Mouse (Mus musculus): ENCODE data around the gene Stab1.
A peak's percentile ranks its signal among the peaks of the same experiment; 100 is the strongest.

The Stab1 gene

DNA sequence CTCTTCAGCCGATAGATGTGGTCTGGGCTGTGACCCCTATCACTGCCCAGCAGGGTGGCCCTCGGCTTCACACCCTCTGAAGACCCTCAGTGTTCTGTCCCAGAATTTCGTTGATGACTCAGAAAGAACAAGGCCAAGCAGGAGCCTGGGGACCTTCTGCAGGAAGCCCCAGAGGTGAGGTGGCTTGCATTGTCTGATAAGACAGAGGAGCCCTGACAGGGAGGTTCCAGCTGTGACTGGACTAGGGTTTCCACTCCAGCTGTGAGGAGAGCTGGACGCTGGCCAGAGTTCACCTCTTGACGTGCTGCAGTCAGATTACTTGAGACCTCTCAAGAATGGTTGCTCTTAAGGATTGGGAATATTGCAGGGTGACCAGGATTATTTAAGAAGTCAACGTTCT lies 36.4 kb downstream of the Stab1 start:
- DNase-seq (ENCODE audit: low read depth, low spot score): no peak

- no peak for DNase-seq (ENCODE audit: low read depth, low spot score)
Measured at GRCm38 (mm10) chr14:31131272-31131821, 37.1 kb downstream of the Stab1 start.

- peak; percentile 65 for DNase-seq (ENCODE audit: low read depth, low spot score)
Measured at GRCm38 (mm10) chr14:31130236-31131220, 37.9 kb downstream of the Stab1 start, which contains the start of gene Nt5dc2. Gene Nt5dc2, plus strand, starts transcription at chr14:31131053.

- DNase-seq (ENCODE audit: low read depth, low spot score): no peak
Measured at GRCm38 (mm10) chr14:31129326-31130235, 38.9 kb downstream of the Stab1 start.

DNA sequence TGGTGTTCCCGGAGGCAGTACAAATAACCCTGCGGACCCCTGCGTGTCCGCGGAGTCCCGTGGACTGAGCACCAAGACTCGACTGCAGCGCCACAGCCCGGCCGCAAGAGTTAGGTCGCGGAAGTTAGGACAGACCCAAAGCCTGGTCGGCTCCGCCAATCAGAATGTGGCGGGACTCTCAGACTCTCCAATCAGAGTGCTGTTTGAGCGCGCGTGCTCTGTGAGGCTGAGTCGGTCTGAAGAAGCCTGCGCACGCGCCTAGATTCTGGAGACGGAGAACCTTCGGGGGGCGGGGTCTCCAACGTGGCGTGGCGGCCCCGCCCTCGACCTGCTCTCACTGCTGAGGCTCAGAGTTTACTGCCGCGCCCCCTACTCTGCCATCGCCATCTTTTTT lies 39.6 kb downstream of the Stab1 start, which contains the start of gene Smim4:
Gene Smim4, minus strand, starts transcription at position 131 of the 394 bp plus-strand sequence.
- DNase-seq (ENCODE audit: low read depth, low spot score): peak; percentile 93

- DNase-seq (ENCODE audit: low read depth, low spot score): no peak
Measured at GRCm38 (mm10) chr14:31128101-31128825, 40.2 kb downstream of the Stab1 start.

DNA sequence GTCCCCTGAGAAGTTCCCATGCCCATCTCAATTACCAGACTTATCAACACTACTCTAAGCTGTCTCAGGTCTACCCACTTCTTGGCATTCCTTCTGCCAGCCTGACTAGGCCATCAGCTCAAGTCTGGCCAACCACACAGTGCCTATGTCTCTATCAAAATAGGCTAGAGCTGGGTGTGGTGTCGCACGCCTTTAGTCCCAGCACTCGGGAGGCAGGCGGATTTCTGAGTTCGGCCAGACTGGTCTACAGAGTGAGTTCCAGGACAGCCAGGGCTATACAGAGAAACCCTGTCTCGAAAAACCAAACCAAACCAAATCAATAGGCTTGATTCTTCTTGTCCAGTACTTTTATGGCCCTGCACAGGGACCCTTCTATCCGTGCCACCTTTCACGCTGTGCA lies 41.6 kb downstream of the Stab1 start:
- no peak for DNase-seq (ENCODE audit: low read depth, low spot score)

- DNase-seq (ENCODE audit: low read depth, low spot score): no peak
Measured at GRCm38 (mm10) chr14:31125106-31126075, 43.0 kb downstream of the Stab1 start.

- no peak for DNase-seq (ENCODE audit: low read depth, low spot score)
Measured at GRCm38 (mm10) chr14:31115522-31115921, 52.9 kb downstream of the Stab1 start.

- no peak for DNase-seq (ENCODE audit: low read depth, low spot score)
Measured at GRCm38 (mm10) chr14:31114011-31114410, 54.4 kb downstream of the Stab1 start.

- DNase-seq (ENCODE audit: low read depth, low spot score): no peak
Measured at GRCm38 (mm10) chr14:31112187-31112586, 56.3 kb downstream of the Stab1 start.

GRCm38 (mm10) chr14:31110613-31111012 lies 57.8 kb downstream of the Stab1 start:
- no peak for DNase-seq (ENCODE audit: low read depth, low spot score)

GRCm38 (mm10) chr14:31105156-31105555 lies 63.3 kb downstream of the Stab1 start:
- DNase-seq (ENCODE audit: low read depth, low spot score): no peak

GRCm38 (mm10) chr14:31089918-31090317 lies 78.5 kb downstream of the Stab1 start:
- no peak for DNase-seq (ENCODE audit: low read depth, low spot score)
